Mouse (Mus musculus) lung, adult 2 months (tissue): ENCODE measurements around the gene Rho.

ENCODE experiments used
- CTCF ChIP-seq: fragments of 200-500 bp; IDR thresholded peaks from 2 replicates; pipeline ENCODE4 v1.5.1; 2011; ENCODE audit warnings: mild to moderate bottlenecking, low read length, control low read depth; ENCODE audit not compliant: insufficient read depth
- POLR2A ChIP-seq: fragments of 200-500 bp; IDR thresholded peaks from 2 replicates; pipeline ENCODE4 v1.6.1; 2011; ENCODE audit warnings: low read depth, mild to moderate bottlenecking, control low read depth, low read length, borderline replicate concordance; ENCODE audit errors: extremely low read depth

DNA sequence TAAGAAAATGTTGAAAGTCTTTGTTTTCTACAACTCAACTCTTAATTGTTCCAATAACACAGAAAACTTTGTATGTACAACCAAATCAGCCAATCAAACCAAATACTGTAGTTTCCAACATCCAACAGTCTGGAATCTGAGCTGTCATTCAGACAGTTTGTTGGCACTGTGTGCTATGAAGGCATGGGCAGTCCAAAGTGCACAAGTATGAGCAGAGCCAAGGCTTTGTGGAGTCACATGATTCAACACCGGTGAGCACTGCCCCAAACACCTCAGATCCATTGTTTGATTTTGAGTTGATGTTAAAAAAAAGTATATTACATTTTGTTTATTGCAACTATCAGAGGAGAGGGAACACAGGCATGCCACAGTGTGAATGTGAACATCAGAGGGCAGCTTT lies 9.1 kb downstream of the Rho start:
- no peak for TF ChIP-seq POLR2A
- TF ChIP-seq CTCF: no peak
